Mouse (Mus musculus): ENCODE data around the gene Gpr19. TPM values are rescaled to one million over a fixed set of nuclear protein-coding genes. Genes with fewer than 3 reads are reported as not detected.

Gene Gpr19
- polyA plus RNA-seq, 1 experiment: 39.2 TPM

DNA sequence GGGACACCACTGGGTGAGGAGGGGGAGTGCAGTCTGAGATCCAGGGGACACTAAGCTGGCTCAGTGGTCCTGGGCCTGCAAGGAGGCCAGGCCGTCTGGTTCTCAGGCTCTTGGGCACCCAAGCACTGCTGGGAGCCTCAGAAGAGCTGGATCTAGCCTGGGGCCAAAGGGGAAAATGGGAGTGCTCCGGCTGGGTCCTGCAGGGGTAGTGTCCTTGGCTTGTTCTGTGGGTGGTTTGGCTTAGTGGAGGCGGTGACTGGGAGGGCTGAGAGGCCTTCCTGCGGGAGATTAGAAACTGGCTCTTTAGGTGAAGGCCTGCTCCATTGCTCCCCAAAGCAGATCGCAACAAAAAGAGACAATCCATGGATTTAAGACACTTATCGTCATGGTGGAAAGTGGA is 52.1 kb downstream of the Gpr19 start:
- TF ChIP-seq CTCF (IDR thresholded peaks at IDR 0.05; ENCODE audit: borderline replicate concordance, extremely low read depth, insufficient read depth, insufficient read length) (no peak), POLR2A (IDR thresholded peaks at IDR 0.05; ENCODE audit: borderline replicate concordance, extremely low read depth, insufficient read depth, insufficient read length, poor library complexity, severe bottlenecking) (no peak)
- DNase-seq (ENCODE audit: low read depth): no peak

DNA sequence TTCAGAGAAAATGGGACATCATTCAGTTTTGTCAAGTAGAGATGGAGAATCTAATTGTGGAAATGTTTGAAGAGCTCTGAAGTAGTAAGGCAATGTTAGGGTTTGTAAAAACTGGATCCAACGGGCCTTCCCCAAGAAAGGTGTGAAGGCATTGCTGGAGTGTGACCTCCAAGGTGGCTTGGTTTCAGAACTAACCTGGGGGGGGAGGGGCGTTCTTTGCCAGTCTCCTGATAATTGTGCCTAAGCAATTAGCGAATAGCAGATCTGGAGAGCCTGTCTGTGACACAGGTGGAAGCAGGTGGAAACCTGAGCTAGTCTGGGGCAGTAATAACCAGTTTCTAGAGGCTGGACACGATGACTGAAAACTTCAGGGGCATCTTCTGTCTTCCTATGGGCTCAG is 52.7 kb downstream of the Gpr19 start:
- no peak for TF ChIP-seq CTCF (IDR thresholded peaks at IDR 0.05; ENCODE audit: borderline replicate concordance, extremely low read depth, insufficient read depth, insufficient read length)
- no peak for TF ChIP-seq POLR2A (IDR thresholded peaks at IDR 0.05; ENCODE audit: borderline replicate concordance, extremely low read depth, insufficient read depth, insufficient read length, poor library complexity, severe bottlenecking)
- no peak for DNase-seq (ENCODE audit: low read depth)

DNA sequence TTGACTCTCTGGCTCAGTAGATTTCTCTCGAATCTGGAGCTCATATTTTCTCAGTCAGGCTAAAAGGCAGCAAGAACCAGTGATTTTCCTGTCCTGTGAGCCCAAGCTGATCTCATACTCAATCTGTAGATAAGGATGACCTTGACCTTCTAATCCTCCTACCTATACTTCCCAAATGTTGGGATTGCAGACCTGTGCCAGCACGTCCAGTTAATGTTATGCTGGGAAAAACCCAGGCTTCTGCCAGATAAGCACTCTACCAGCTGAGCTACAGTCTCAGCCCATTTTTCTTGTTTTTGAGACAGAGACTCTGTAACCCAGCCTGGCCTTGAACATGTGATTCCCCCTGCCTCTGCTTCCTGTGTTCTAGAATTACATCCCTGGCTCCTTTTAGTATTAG is 58.0 kb downstream of the Gpr19 start:
- DNase-seq (ENCODE audit: low read depth): no peak
- TF ChIP-seq CTCF (IDR thresholded peaks at IDR 0.05; ENCODE audit: borderline replicate concordance, extremely low read depth, insufficient read depth, insufficient read length) (no peak), POLR2A (IDR thresholded peaks at IDR 0.05; ENCODE audit: borderline replicate concordance, extremely low read depth, insufficient read depth, insufficient read length, poor library complexity, severe bottlenecking) (no peak)

DNA sequence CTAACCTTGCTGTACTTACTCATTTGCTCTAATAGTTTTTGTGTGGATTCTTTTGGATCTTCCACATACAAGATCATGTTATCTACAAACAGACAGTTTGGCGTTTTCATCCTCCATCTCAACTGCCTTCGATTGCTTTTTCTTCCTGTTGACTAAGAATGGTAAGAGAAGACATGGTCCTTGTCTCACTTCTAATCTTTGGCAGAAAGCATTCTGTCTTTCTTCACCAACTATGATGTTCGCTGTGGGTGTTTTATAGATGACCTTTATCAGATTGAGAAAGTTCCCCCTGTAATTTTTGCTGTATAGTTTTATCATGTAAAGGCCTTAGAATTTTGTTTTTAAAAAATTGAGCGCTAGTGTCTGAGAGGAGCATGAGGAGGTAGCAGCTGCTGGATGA is 60.3 kb downstream of the Gpr19 start:
- no peak for DNase-seq (ENCODE audit: low read depth)
- no peak for TF ChIP-seq POLR2A (IDR thresholded peaks at IDR 0.05; ENCODE audit: borderline replicate concordance, extremely low read depth, insufficient read depth, insufficient read length, poor library complexity, severe bottlenecking)
- no peak for TF ChIP-seq CTCF (IDR thresholded peaks at IDR 0.05; ENCODE audit: borderline replicate concordance, extremely low read depth, insufficient read depth, insufficient read length)

DNA sequence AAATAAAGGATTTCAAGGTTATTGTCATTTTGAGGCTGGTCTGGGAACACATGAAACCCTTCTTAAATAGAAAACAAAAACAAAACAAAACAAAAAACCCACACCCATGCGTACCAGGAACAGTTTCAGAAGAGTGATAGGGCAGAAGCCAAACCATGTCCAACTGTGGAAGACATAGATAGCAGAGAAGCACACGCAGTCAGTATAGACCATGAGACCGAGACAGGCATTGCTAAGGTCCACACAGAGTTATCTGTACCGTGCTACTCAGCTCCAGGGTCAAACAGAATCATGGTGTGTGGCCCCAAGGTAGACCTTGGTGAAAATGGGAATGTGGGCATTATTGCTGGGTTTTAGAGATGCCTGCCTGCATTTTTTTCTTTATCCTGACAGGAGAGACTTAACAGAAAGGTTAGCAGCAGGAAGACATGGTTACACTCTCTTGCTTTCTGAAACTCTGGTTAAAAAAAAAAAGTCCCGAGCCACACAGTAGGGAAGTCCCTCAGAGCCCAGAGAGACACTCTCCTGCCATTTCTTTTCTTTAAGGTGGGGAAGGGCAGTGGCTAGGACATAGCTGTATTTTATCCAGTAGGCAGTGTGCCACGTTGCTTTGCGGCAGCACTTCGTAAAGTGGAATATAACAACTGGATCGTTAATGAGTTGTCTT is 63.7 kb downstream of the Gpr19 start:
- no peak for DNase-seq (ENCODE audit: low read depth)
- TF ChIP-seq POLR2A (IDR thresholded peaks at IDR 0.05; ENCODE audit: borderline replicate concordance, extremely low read depth, insufficient read depth, insufficient read length, poor library complexity, severe bottlenecking) (no peak), CTCF (IDR thresholded peaks at IDR 0.05; ENCODE audit: borderline replicate concordance, extremely low read depth, insufficient read depth, insufficient read length) (no peak)

DNA sequence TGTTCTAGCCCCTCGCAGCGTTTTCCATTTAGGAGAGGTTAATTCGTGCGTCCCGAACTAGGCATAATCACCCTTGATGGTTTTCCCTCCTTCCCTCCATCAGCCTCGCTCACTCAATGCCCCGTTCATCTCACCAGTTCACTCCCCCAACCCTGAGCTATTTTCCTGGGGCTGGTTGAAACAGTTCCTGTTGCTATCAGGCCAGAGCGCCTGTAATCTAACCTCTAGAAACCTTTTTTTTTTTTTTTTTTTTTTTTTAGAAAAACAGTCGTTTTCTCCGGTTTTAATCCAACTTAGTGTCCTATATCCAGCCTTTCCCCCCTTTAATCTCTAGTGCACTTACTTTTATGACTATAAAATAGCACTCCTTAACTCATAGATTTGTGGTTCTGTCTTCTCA is 67.6 kb downstream of the Gpr19 start:
- DNase-seq (ENCODE audit: low read depth): no peak
- TF ChIP-seq POLR2A (IDR thresholded peaks at IDR 0.05; ENCODE audit: borderline replicate concordance, extremely low read depth, insufficient read depth, insufficient read length, poor library complexity, severe bottlenecking): no peak
- no peak for TF ChIP-seq CTCF (IDR thresholded peaks at IDR 0.05; ENCODE audit: borderline replicate concordance, extremely low read depth, insufficient read depth, insufficient read length)

DNA sequence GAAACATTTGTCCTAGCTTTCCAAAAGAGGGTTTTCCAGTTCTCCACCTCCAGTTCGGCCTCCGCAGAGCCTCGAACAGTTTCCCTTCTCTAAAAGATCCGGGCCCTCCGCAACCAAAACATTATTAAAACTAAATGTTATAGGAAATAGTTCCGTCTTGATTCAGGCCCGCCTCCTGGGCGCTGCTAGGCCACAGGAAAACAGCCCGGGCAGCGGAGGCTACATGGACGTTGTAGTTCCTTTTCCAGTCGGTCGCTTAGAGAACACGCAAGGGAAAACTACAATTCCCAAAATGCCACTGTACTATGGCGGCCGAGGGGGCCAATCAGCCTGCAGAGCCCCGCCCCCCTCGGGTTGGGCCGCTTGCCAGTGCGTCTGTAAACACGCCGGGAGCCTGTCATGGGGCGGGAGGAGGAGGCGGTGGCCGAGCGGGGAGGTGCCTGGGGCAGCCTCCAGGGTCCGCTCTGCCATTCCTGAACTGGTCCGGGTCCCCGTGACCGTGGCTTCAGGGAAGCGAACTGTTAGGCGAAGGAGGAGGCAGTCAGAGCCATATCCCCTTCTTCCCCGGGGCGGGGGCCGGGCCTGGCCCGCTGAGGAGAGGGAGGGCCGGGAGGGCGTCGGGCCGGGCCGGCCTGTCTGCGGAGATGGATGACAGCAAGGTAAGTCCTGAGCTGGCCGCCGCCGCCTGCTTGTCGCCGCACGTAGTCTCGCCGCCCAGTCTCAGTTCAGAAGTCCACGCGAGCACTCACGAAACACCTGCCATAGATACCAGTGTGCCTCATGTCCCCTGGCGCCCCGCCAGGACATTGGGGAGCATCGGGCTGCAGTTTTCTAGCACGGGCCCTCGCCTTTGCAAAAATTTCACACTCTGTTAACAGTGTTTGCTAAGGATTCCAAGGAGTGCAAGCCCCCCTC is 68.3 kb downstream of the Gpr19 start, which contains the start of gene Crebl2:
Gene Crebl2, plus strand, starts transcription at position 369 of the 915 bp plus-strand sequence.
- DNase-seq (ENCODE audit: low read depth): peak; percentile 100
- TF ChIP-seq POLR2A (IDR thresholded peaks at IDR 0.05; ENCODE audit: borderline replicate concordance, extremely low read depth, insufficient read depth, insufficient read length, poor library complexity, severe bottlenecking) (peak; percentile 28; the same call in 1 of the 2 replicates), CTCF (IDR thresholded peaks at IDR 0.05; ENCODE audit: borderline replicate concordance, extremely low read depth, insufficient read depth, insufficient read length) (no peak)

DNA sequence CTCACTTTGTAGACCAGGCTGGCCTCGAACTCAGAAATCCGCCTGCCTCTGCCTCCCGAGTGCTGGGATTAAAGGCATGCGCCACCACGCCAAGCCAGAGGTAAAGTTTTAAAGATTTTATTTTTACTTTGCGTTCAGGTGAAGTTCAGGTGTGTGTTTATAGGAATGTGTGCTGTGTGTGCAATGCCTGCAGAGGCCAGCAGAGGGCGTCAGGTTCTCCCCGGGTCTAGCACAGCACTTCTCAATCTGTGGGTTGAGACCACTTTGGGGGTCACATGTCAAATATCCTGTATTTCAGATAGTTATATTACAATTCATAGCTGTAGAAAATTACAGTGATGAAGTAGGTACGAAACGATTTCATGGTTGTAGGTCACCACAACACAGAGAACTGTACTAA is 75.5 kb downstream of the Gpr19 start:
- no peak for TF ChIP-seq POLR2A (IDR thresholded peaks at IDR 0.05; ENCODE audit: borderline replicate concordance, extremely low read depth, insufficient read depth, insufficient read length, poor library complexity, severe bottlenecking)
- TF ChIP-seq CTCF (IDR thresholded peaks at IDR 0.05; ENCODE audit: borderline replicate concordance, extremely low read depth, insufficient read depth, insufficient read length): peak; percentile 63
- no peak for DNase-seq (ENCODE audit: low read depth)

DNA sequence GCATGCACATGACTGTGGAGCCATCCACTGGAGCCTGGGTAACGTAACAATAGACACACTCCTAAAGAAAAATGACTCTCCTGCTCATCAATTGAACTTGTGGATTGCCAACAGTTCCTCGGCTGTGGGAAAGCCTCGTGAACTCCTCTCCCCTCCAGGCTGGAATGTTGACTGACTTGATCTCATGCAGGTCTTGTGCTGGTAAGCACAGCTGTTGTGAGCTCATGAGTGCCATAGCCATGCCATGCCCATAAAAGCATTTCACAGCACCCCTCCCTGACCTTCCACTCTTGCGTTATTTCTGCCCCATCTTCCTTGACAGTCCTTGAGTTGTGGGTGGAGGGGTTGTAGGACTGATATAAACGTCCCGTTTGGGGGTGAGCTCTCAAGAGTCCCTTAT is 78.0 kb downstream of the Gpr19 start:
- no peak for TF ChIP-seq POLR2A (IDR thresholded peaks at IDR 0.05; ENCODE audit: borderline replicate concordance, extremely low read depth, insufficient read depth, insufficient read length, poor library complexity, severe bottlenecking)
- no peak for TF ChIP-seq CTCF (IDR thresholded peaks at IDR 0.05; ENCODE audit: borderline replicate concordance, extremely low read depth, insufficient read depth, insufficient read length)
- no peak for DNase-seq (ENCODE audit: low read depth)

DNA sequence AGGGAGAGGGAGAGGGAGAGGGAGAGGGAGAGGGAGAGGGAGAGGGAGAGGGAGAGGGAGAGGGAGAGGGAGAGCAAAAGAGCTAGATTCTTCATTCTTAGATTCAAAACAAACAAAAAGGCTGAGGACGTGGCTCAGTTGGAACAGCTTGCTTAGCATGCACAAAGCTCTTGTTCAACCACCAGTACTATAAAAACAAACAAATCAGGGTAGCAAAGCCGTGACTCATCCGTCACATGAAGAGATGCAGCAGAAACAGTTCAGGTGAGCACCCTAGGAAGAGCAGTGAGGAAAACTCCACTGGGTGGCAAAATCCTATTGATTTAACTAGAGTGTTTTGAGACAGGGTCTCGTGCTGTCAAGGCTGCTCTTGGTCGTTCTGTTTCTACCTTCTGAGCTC is 78.6 kb downstream of the Gpr19 start:
- DNase-seq (ENCODE audit: low read depth): no peak
- TF ChIP-seq CTCF (IDR thresholded peaks at IDR 0.05; ENCODE audit: borderline replicate concordance, extremely low read depth, insufficient read depth, insufficient read length) (no peak), POLR2A (IDR thresholded peaks at IDR 0.05; ENCODE audit: borderline replicate concordance, extremely low read depth, insufficient read depth, insufficient read length, poor library complexity, severe bottlenecking) (no peak)

Other genes with a start within 250 kb of the Gpr19 start
- 8.0 and 10.4 TPM in 2 replicates for gene Dusp16, start 106.0 kb downstream of the Gpr19 start, polyA plus RNA-seq (2012; rRNA removed)
- gene Crebl2, start 68.4 kb downstream of the Gpr19 start, polyA plus RNA-seq (2012; rRNA removed): 8.4 and 8.8 TPM in 2 replicates
- gene Cdkn1b, start 21.8 kb upstream of the Gpr19 start, polyA plus RNA-seq (2012; rRNA removed): 45.8 and 55.9 TPM in 2 replicates
- 2.2 and 2.8 TPM in 2 replicates for gene Apold1, start 83.1 kb upstream of the Gpr19 start, polyA plus RNA-seq (2012; rRNA removed)
- gene Ddx47, start 113.0 kb upstream of the Gpr19 start, polyA plus RNA-seq (2012; rRNA removed): 74.4 and 86.3 TPM in 2 replicates
- gene Gprc5a, start 167.1 kb upstream of the Gpr19 start, polyA plus RNA-seq (2012; rRNA removed): 0.18 and 0.48 TPM in 2 replicates
- gene Gprc5d, start 219.7 kb upstream of the Gpr19 start, polyA plus RNA-seq (2012; rRNA removed): 0.08 TPM in 1 of 2 replicates, not detected in the other